ENCODE assay signal across 15 mouse cellular contexts in the genomic region with DNA sequence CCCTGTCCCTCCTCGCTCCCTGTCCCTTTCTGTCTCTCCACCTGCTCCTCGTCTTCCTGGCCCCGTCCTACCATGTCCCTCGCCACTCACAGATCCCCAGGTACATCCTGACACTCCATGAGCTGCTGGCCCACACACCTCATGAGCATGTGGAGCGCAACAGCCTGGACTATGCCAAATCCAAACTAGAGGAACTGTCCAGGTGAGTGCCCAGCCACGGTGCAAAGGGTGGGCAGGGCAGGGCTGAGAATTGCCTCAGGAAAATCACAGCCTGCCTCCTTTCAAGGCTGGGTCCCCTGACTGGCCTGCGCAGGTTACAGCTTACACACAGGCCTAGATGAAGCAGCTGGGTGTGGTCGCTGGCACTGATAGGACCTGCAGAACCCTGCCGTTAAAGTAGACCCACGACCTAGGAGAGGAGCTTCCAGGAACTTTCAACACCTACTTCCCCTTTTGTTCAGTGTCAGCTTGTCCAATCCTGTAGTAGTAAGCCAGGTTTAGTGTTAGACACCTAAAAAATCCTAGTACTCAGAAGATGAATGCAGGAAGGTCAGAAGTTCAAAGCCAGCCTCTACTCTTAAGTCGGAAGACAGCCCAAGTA.
"Had no signal": no experiment of that assay in that cellular context is flagged by ENCODE, and none has a peak within 500 bp of the region (broad histone marks: within the 10 kb centered on the region; RNA-seq: fewer than 3 reads in every experiment).

No protein-coding gene starts in this region.

- H3K27ac ChIP-seq: kidney, postnatal 0 days; limb, embryonic 12.5 days; liver, embryonic 13.5 days; lung, embryonic 15.5 days; macrophage; neural tube, embryonic 12.5 days had no signal

- H3K36me3 ChIP-seq: limb, embryonic 12.5 days; liver, embryonic 13.5 days; lung, embryonic 15.5 days; neural tube, embryonic 12.5 days had no signal

- H3K4me2 ChIP-seq: limb, embryonic 12.5 days; liver, embryonic 13.5 days; lung, embryonic 15.5 days; neural tube, embryonic 12.5 days had no signal

- DNase-seq: kidney, adult 8-10 months; kidney, postnatal 4 days; liver; liver, embryonic 13.5 days; liver, postnatal 0 days; lung, postnatal 14 days; midbrain, embryonic 14.5 days; thymus, adult 18-20 months; thymus, postnatal 14 days had no signal

- ATAC-seq: liver, postnatal 0 days had no signal

- H3K9ac ChIP-seq: limb, embryonic 12.5 days; liver, embryonic 13.5 days; liver, postnatal 0 days; lung, embryonic 15.5 days; neural tube, embryonic 12.5 days had no signal

- H3K4me3 ChIP-seq: layer of hippocampus, adult 2 months; limb, embryonic 12.5 days; liver, embryonic 13.5 days; lung, embryonic 15.5 days; neural tube, embryonic 12.5 days had no signal

- H3K9me3 ChIP-seq: limb, embryonic 12.5 days; liver, embryonic 13.5 days; lung, embryonic 15.5 days; neural tube, embryonic 12.5 days had no signal

- H3K4me1 ChIP-seq: limb, embryonic 12.5 days; liver, embryonic 13.5 days; neural tube, embryonic 12.5 days had no signal

- H3K27me3 ChIP-seq: liver, embryonic 13.5 days; neural tube, embryonic 12.5 days had no signal
